Mouse (Mus musculus) hindbrain, embryonic 13.5 days (tissue): ENCODE measurements around the gene Gpank1. TPM values are rescaled to one million over a fixed set of nuclear protein-coding genes. Genes with fewer than 3 reads are reported as not detected.
A peak's percentile ranks its signal among the peaks of the same experiment; 100 is the strongest.

Experiments used
- ATAC-seq: fragments of 200-750 bp; cut with Nextera tagmentation; 2 replicates; pipeline ENCODE4 v1.8.0; 2017; ENCODE audit warnings: moderate TSS enrichment; ENCODE audit not compliant: low FRiP score
- H3K27ac ChIP-seq: fragments of 300-500 bp; sonication (generic); 2 replicates; pipeline ENCODE4 v1.5.1; 2015; ENCODE audit warnings: inconsistent platforms, mild to moderate bottlenecking, moderate library complexity
- H3K27me3 ChIP-seq: fragments of 300-500 bp; sonication (generic); 2 replicates; pipeline ENCODE4 v1.6.1; 2015; ENCODE audit warnings: mild to moderate bottlenecking, inconsistent platforms
- H3K36me3 ChIP-seq: fragments of 300-500 bp; sonication (generic); 2 replicates; pipeline ENCODE4 v1.6.1; 2015; ENCODE audit warnings: mild to moderate bottlenecking, inconsistent platforms
- H3K4me1 ChIP-seq: fragments of 300-500 bp; sonication (generic); replicated peaks from 2 replicates; pipeline ENCODE4 v1.6.1; 2015; ENCODE audit warnings: inconsistent platforms
- H3K4me2 ChIP-seq: fragments of 300-500 bp; sonication (generic); 2 replicates; pipeline ENCODE4 v1.6.1; 2015; ENCODE audit warnings: inconsistent platforms, mild to moderate bottlenecking, moderate library complexity
- H3K4me3 ChIP-seq: fragments of 300-500 bp; sonication (generic); 2 replicates; pipeline ENCODE4 v1.5.1; 2015; ENCODE audit warnings: mild to moderate bottlenecking, inconsistent platforms
- H3K9ac ChIP-seq: fragments of 300-500 bp; sonication (generic); 2 replicates; pipeline ENCODE4 v1.6.1; 2015; ENCODE audit warnings: mild to moderate bottlenecking, inconsistent platforms
- H3K9me3 ChIP-seq: fragments of 300-500 bp; sonication (generic); 2 replicates; pipeline ENCODE4 v1.6.1; 2016; ENCODE audit warnings: inconsistent platforms
- WGBS: fragments of 180-500 bp; shearing (Covaris S2); methylation state at CpG from one replicate; pipeline ENCODE4 v1.1.7; 2015; 5-methylcytosine and 5-hydroxymethylcytosine counted together
- polyA plus RNA-seq: library from polyadenylated mRNA; unstranded; fragments of >200 nt; fragmentation: Nextera tagmentation; extraction: Ambion mirVana; gene quantifications from 2 replicates; pipeline ENCODE4 v1.2.1, GENCODE M21; 2015

Gene Gpank1
- polyA plus RNA-seq, 1 experiment from 2014 or later: 21.6 TPM

- no peak overlapping the region for H3K4me3 ChIP-seq
- H3K27me3 ChIP-seq: no peaks in the 10 kb centered on the region
- H3K4me1 ChIP-seq: peaks cover 15% of the 10 kb centered on the region
- H3K9me3 ChIP-seq: no peaks in the 10 kb centered on the region
- H3K4me2 ChIP-seq: no peak overlapping the region
- WGBS: 64% methylated on average over 2 of the region's 2 CpGs
- ATAC-seq: no peak
- no peak overlapping the region for H3K9ac ChIP-seq
- no peak overlapping the region for H3K27ac ChIP-seq
- peaks cover 22% of the 10 kb centered on the region for H3K36me3 ChIP-seq
Observed at GRCm38 (mm10) chr17:35088151-35088550, 33.1 kb upstream of the Gpank1 start.

- Histone ChIP-seq H3K27me3 (no peaks in the 10 kb centered on the region), H3K4me3 (peak within 1 kb of the TSS; percentile 60), H3K27ac (peak within 1 kb of the TSS; percentile 98), H3K4me2 (peak within 1 kb of the TSS; percentile 68), H3K36me3 (peaks cover 30% of the 10 kb centered on the region), H3K9me3 (no peaks in the 10 kb centered on the region), H3K4me1 (peaks cover 15% of the 10 kb centered on the region), H3K9ac (peak within 1 kb of the TSS; percentile 90)
- WGBS: 3% methylated on average over 60 of the region's 67 CpGs
- peak; percentile 98 for ATAC-seq
Observed at GRCm38 (mm10) chr17:35088825-35089644, 32.2 kb upstream of the Gpank1 start, which contains the start of gene Abhd16a. TSS of gene Abhd16a (plus strand) at chr17:35089263.

DNA sequence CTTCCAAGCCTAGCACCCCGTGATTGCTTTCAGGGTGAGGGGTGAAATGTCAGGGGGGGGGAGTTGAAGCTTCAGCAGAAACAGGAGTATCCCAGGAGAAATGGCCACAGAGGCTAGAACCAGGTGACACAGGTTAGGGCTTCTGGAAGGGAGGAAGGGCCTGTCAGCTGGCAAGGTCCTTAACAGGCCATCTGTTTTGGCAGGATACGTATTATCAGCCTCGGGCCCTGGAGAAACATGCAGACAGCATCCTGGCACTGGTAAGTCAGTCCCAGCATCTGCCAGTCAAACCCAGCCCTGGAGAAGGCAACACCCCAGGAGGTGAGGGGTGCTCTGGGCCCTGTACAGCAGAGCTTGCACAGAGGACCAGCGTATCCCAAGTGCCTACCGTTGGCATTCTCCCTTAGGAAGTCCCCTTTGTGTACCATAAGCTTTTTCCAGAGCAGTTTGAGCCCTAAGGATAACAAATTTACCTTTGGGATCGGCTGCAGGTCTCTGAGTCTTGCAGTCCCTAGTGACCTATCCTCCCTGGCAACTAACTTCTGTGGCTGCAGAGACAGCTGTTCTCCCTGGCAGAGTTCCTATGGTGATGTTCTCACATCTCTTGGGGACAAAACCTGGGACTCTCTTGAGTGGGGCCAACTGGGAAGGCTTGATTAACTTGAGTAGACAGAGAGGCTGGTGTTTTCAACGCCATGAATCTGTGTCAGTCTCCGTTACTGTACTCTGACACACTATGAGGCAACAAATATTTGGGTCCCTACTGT, 30.9 kb upstream of the Gpank1 start:
- 55% methylated on average over 8 of the region's 8 CpGs for WGBS

GRCm38 (mm10) chr17:35092403-35093198, 28.7 kb upstream of the Gpank1 start:
- Histone ChIP-seq H3K4me1 (peaks cover 15% of the 10 kb centered on the region), H3K36me3 (peaks cover 65% of the 10 kb centered on the region), H3K27ac (no peak overlapping the region), H3K9ac (no peak overlapping the region), H3K27me3 (no peaks in the 10 kb centered on the region), H3K9me3 (no peaks in the 10 kb centered on the region), H3K4me2 (no peak overlapping the region), H3K4me3 (no peak overlapping the region)
- WGBS: 92% methylated on average over 14 of the region's 14 CpGs
- no peak for ATAC-seq

More for the DNA sequence above, 30.9 kb upstream of the Gpank1 start:
- Histone ChIP-seq H3K27ac (peak overlapping the region; percentile 98), H3K4me3 (peak overlapping the region; percentile 60), H3K36me3 (peaks cover 43% of the 10 kb centered on the region), H3K9me3 (no peaks in the 10 kb centered on the region), H3K9ac (peak overlapping the region; percentile 90), H3K27me3 (no peaks in the 10 kb centered on the region), H3K4me1 (peaks cover 15% of the 10 kb centered on the region), H3K4me2 (peak overlapping the region; percentile 68)
- ATAC-seq: no peak

DNA sequence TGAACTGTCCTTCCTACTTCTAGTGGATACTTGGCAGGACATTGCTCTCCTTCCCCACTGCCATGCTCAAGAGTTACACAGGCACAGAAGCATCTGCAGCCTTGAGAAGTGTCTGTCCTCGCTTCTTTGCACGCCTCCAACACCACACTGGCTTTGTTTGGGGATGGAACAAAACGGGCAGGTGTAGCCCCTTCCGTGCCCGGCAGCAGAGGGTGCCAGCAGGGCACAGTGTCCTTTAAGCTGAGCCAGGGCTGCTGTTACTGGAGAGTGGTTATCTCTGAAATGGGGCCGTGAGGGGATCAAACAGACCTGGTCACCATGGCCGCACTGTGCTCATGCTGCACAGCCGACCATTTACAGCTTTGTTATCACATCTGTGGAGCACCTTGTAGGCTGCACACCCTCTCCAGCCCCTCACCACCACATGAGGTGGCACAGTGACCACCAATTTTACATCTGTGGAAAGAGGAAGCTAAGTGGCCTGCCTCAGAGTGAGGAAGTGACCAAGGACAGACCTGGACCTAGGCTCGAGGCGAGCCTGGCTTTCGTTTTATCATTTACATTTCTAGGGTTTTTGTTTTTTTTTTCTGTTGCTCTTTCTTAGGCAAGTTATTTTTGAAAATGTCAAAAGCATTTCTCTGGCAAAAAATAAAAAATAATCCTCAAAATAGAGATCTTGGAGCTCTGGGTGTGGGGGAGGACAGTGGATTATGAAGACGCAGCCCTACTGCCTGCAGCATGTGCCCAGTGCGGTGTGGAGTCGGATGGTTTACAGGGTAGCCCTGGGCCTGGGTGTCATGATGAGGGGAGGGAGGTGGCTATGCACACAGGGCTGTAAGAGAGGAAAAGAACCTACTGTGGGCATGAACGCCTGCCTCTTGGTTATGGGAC, 26.5 kb upstream of the Gpank1 start:
- no peak for ATAC-seq
- Histone ChIP-seq H3K9me3 (no peaks in the 10 kb centered on the region), H3K4me1 (peaks cover 14% of the 10 kb centered on the region), H3K27me3 (no peaks in the 10 kb centered on the region), H3K27ac (no peak overlapping the region), H3K9ac (0 out of 2 replicates have a peak overlapping the region, but pooled peaks have one; percentile 19), H3K36me3 (peaks cover 86% of the 10 kb centered on the region), H3K4me3 (no peak overlapping the region), H3K4me2 (no peak overlapping the region)
- WGBS: 92% methylated on average over 15 of the region's 15 CpGs

DNA sequence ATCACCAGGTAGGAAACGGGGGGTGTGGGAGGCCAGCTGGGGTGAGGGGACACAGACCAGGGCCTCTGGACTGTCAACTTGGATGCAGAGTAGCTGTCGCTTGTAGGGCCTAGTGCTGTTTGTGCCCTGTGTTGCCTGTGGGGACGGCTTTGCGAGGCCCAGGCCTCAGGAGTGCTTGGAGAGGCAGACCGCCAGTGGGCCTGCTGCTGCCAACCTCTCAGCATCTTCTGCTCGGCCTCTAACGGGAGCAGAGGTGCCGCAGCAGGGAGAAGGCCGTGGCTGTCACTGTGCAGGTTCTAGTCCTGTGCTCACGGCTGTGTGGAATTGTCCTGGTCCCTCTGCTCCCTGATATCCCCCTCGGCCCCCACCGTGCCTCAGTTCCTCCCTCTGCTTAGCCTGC, 24.7 kb upstream of the Gpank1 start:
- no peak for ATAC-seq
- Histone ChIP-seq H3K4me1 (no peaks in the 10 kb centered on the region), H3K27ac (no peak overlapping the region), H3K27me3 (no peaks in the 10 kb centered on the region), H3K4me3 (no peak overlapping the region), H3K9me3 (no peaks in the 10 kb centered on the region), H3K36me3 (peaks cover 97% of the 10 kb centered on the region), H3K9ac (0 out of 2 replicates have a peak overlapping the region, but pooled peaks have one; percentile 13), H3K4me2 (no peak overlapping the region)
- WGBS: 88% methylated on average over 12 of the region's 12 CpGs

GRCm38 (mm10) chr17:35097164-35097655, 24.0 kb upstream of the Gpank1 start:
- Histone ChIP-seq H3K36me3 (peaks cover 98% of the 10 kb centered on the region), H3K9me3 (no peaks in the 10 kb centered on the region), H3K4me1 (no peaks in the 10 kb centered on the region), H3K4me2 (no peak overlapping the region), H3K27me3 (no peaks in the 10 kb centered on the region), H3K9ac (no peak overlapping the region), H3K27ac (no peak overlapping the region), H3K4me3 (no peak overlapping the region)
- ATAC-seq: no peak
- 80% methylated on average over 12 of the region's 12 CpGs for WGBS

DNA sequence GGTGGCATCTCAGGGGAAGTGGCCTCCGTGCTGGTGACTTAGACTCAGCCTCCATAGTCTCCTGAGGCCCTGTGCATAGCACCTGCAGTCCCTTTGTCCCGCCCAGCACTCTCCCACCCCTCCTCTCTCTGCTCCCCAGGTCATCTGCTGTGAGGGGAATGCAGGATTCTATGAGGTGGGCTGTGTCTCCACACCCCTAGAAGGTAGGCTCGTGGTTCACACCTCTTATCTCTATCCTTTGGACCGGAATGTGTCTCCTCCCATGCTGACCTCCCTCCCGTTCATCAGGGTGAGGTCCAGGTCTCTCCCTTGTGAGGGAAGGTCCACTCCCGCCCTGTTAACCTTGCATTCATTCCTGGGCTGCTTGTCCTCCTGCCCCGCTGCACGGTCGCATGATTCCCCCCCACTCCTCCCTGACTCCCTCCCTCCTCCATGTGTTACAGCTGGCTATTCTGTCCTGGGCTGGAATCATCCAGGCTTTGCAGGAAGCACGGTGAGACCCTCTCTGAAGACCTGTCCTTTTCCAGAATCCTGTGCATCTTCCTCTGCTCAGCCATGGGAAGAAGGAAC, 21.0 kb upstream of the Gpank1 start:
- WGBS: 80% methylated on average over 10 of the region's 10 CpGs
- Histone ChIP-seq H3K4me3 (no peak overlapping the region), H3K27me3 (no peaks in the 10 kb centered on the region), H3K9ac (peak overlapping the region; percentile 19; the same call in 1 of the 2 replicates), H3K36me3 (peaks cover 90% of the 10 kb centered on the region), H3K4me2 (no peak overlapping the region), H3K4me1 (no peaks in the 10 kb centered on the region), H3K9me3 (no peaks in the 10 kb centered on the region), H3K27ac (no peak overlapping the region)
- ATAC-seq: no peak

DNA sequence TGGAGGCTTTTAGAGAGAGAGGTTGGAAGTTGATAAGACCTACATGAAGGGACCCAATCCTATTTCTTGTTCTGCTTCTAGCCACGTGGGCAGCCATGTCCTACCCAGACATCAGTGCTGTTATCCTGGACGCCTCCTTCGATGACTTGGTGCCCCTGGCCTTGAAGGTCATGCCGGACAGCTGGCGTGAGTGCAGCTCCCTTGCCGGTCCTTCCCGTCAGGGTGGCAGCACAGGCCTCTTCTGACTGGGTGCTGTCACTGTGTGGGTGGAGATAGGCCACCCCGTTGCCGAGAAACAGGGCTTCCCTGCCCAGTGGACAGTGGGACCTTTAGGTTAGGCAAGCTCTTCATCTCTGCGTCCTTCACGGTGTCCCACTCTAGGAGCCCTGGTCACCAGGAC, 20.1 kb upstream of the Gpank1 start:
- WGBS: 93% methylated on average over 11 of the region's 11 CpGs
- Histone ChIP-seq H3K27me3 (no peaks in the 10 kb centered on the region), H3K4me1 (peaks cover 4% of the 10 kb centered on the region), H3K9ac (no peak overlapping the region), H3K9me3 (no peaks in the 10 kb centered on the region), H3K4me2 (no peak overlapping the region), H3K36me3 (peaks cover 82% of the 10 kb centered on the region), H3K4me3 (no peak overlapping the region), H3K27ac (no peak overlapping the region)
- ATAC-seq: no peak

DNA sequence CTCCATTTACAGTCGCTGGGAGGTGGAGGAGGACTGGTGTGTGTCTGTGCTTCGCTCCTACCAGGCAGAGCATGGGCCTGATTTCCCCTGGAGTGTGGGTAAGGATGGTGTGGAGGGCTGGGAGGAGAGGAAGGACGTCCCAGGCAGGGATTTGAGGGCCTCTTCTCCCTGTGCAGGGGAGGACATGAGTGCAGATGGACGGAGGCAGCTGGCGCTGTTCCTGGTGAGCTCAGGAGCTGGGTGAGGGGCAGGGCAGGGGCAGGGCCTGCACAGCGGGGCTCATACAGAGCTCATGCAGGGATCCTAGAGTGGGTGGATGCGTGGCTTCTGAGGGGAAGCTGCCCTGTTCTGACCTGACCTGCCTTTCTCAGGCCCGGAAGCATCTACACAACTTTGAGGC, 19.0 kb upstream of the Gpank1 start:
- H3K9me3 ChIP-seq: no peaks in the 10 kb centered on the region
- no peak overlapping the region for H3K4me3 ChIP-seq
- H3K27ac ChIP-seq: no peak overlapping the region
- H3K27me3 ChIP-seq: no peaks in the 10 kb centered on the region
- 0 out of 2 replicates have a peak overlapping the region, but pooled peaks have one; percentile 24 for H3K9ac ChIP-seq
- peaks cover 70% of the 10 kb centered on the region for H3K36me3 ChIP-seq
- 76% methylated on average over 8 of the region's 8 CpGs for WGBS
- no peak for ATAC-seq
- no peak overlapping the region for H3K4me2 ChIP-seq
- H3K4me1 ChIP-seq: peaks cover 7% of the 10 kb centered on the region

DNA sequence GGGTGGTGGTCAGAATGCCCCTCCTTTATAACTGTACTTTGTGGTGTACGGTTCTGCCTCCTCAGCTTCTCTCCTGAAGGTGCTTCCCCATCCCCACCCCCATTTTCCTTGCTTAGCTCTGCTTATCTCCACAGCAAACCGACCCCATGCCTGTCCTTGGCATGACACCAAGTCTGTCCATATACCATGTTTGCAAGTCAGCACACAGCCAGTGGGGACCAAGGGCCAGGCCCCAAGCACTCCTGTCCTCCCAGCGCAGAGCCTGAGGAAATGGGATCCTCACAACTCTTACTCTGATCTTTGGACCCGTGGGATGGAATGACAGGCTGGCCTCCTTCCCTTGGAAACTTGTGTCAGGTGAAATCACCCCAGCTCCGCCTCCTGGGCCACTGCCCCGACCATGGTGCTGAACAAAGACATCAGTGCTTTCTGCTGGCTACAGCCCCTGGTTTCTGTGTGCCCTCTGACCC, 18.0 kb upstream of the Gpank1 start:
- no peak overlapping the region for H3K4me2 ChIP-seq
- H3K36me3 ChIP-seq: peaks cover 61% of the 10 kb centered on the region
- ATAC-seq: no peak
- peaks cover 7% of the 10 kb centered on the region for H3K4me1 ChIP-seq
- H3K27ac ChIP-seq: no peak overlapping the region
- H3K4me3 ChIP-seq: no peak overlapping the region
- 75% methylated on average over 6 of the region's 6 CpGs for WGBS
- peak overlapping the region; percentile 24; the same call in 1 of the 2 replicates for H3K9ac ChIP-seq
- no peaks in the 10 kb centered on the region for H3K9me3 ChIP-seq
- H3K27me3 ChIP-seq: no peaks in the 10 kb centered on the region
